Mouse (Mus musculus) midbrain, embryonic 11.5 days (tissue): ENCODE data around the gene Tmprss6. TPM values are rescaled to one million over a fixed set of nuclear protein-coding genes. Genes with fewer than 3 reads are reported as not detected.

ENCODE experiments used
- ATAC-seq: fragments of 200-750 bp; cut with Nextera tagmentation; 2 replicates; pipeline ENCODE4 v1.8.0; 2017; ENCODE audit warnings: moderate TSS enrichment, moderate library complexity; ENCODE audit not compliant: low FRiP score
- DNase-seq: peaks from one replicate; pipeline ENCODE4 v3.0.0; 2015; ENCODE audit warnings: low spot score; ENCODE audit errors: missing footprints
- H3K27ac ChIP-seq: fragments of 300-500 bp; sonication (generic); 2 replicates; pipeline ENCODE4 v1.5.1; 2014; ENCODE audit warnings: low read depth, low read length
- H3K27me3 ChIP-seq: fragments of 300-500 bp; sonication (generic); 2 replicates; pipeline ENCODE4 v1.6.1; 2014; ENCODE audit warnings: mild to moderate bottlenecking, low read length, moderate library complexity, mixed read lengths; ENCODE audit not compliant: control insufficient read depth, insufficient read depth
- H3K36me3 ChIP-seq: fragments of 300-500 bp; sonication (generic); 2 replicates; pipeline ENCODE4 v1.6.1; 2014; ENCODE audit warnings: mild to moderate bottlenecking, low read length, moderate library complexity, mixed read lengths; ENCODE audit not compliant: control insufficient read depth, insufficient read depth
- H3K4me1 ChIP-seq: fragments of 300-500 bp; sonication (generic); 2 replicates; pipeline ENCODE4 v1.6.1; 2014; ENCODE audit warnings: low read length; ENCODE audit not compliant: control insufficient read depth, insufficient read depth
- H3K4me2 ChIP-seq: fragments of 300-500 bp; sonication (generic); 2 replicates; pipeline ENCODE4 v1.6.1; 2014; ENCODE audit warnings: mild to moderate bottlenecking, moderate library complexity
- H3K4me3 ChIP-seq: fragments of 300-500 bp; sonication (generic); 2 replicates; pipeline ENCODE4 v1.5.1; 2014; ENCODE audit warnings: low read depth, low read length
- H3K9ac ChIP-seq: fragments of 300-500 bp; sonication (generic); 2 replicates; pipeline ENCODE4 v1.6.1; 2014; ENCODE audit warnings: low read length
- H3K9me3 ChIP-seq: fragments of 300-500 bp; sonication (generic); 2 replicates; pipeline ENCODE4 v1.6.1; 2016; ENCODE audit warnings: low read length; ENCODE audit not compliant: control insufficient read depth
- WGBS: fragments of 180-500 bp; shearing (Covaris S2); extraction: QIAGEN DNeasy Blood & Tissue Kit; methylation state at CpG from one replicate; pipeline ENCODE4 v1.1.7; 2014; 5-methylcytosine and 5-hydroxymethylcytosine counted together
- polyA plus RNA-seq: library from polyadenylated mRNA; unstranded; fragments of >200 nt; fragmentation: Nextera tagmentation; extraction: Ambion mirVana; gene quantifications from 2 replicates; pipeline ENCODE4 v1.2.1, GENCODE M21; 2014

Tmprss6 gene
- polyA plus RNA-seq, 1 experiment from 2014 or later, result 0.07 TPM

GRCm38 (mm10) chr15:78405517-78406211 is 62.8 kb downstream of the Tmprss6 start, which contains the start of gene Tst:
Tst (minus strand) TSS chr15:78405907.
- peak; percentile 70 for ATAC-seq
- peaks cover 28% of the 10 kb centered on the region for H3K4me1 ChIP-seq

GRCm38 (mm10) chr15:78405098-78405497 is 63.3 kb downstream of the Tmprss6 start:
- peak overlapping the region; percentile 65; the same call in 1 of the 2 replicates for H3K4me3 ChIP-seq
- WGBS, result 50% methylated on average over 11 of the region's 11 CpGs
- H3K4me1 ChIP-seq, result peaks cover 24% of the 10 kb centered on the region

More at GRCm38 (mm10) chr15:78405517-78406211, 62.8 kb downstream of the Tmprss6 start, which contains the start of gene Tst:
- Histone ChIP-seq H3K9ac (peak within 1 kb of the TSS; percentile 83), H3K36me3 (no peaks in the 10 kb centered on the region), H3K27ac (peak within 1 kb of the TSS; percentile 84), H3K27me3 (peaks cover 19% of the 10 kb centered on the region), H3K4me2 (peak within 1 kb of the TSS; percentile 95), H3K4me3 (peak within 1 kb of the TSS; percentile 65), H3K9me3 (no peaks in the 10 kb centered on the region)
- 1% methylated on average over 34 of the region's 34 CpGs for WGBS
- DNase-seq, result peak; percentile 96

GRCm38 (mm10) chr15:78403896-78404295 is 64.5 kb downstream of the Tmprss6 start:
- 61% methylated on average over 1 of the region's 1 CpGs for WGBS
- H3K9ac ChIP-seq, result no peak overlapping the region
- H3K4me2 ChIP-seq, result no peak overlapping the region
- peaks cover 18% of the 10 kb centered on the region for H3K4me1 ChIP-seq
- H3K9me3 ChIP-seq, result no peaks in the 10 kb centered on the region
- H3K36me3 ChIP-seq, result no peaks in the 10 kb centered on the region
- no peak overlapping the region for H3K27ac ChIP-seq
- no peak overlapping the region for H3K4me3 ChIP-seq
- no peak for ATAC-seq
- peaks cover 1% of the 10 kb centered on the region; the same call in 1 of the 2 replicates for H3K27me3 ChIP-seq
- peak; percentile 21 for DNase-seq

More at GRCm38 (mm10) chr15:78405098-78405497, 63.3 kb downstream of the Tmprss6 start:
- ATAC-seq, result no peak
- H3K27ac ChIP-seq, result no peak overlapping the region
- H3K27me3 ChIP-seq, result peaks cover 13% of the 10 kb centered on the region
- peak overlapping the region; percentile 83 for H3K9ac ChIP-seq
- no peaks in the 10 kb centered on the region for H3K36me3 ChIP-seq
- no peaks in the 10 kb centered on the region for H3K9me3 ChIP-seq
- peak overlapping the region; percentile 95 for H3K4me2 ChIP-seq
- no peak for DNase-seq

- Histone ChIP-seq H3K4me1 (peaks cover 18% of the 10 kb centered on the region), H3K4me3 (no peak overlapping the region), H3K36me3 (no peaks in the 10 kb centered on the region), H3K27me3 (no peaks in the 10 kb centered on the region; the same call in 1 of the 2 replicates), H3K9me3 (no peaks in the 10 kb centered on the region), H3K9ac (no peak overlapping the region), H3K4me2 (no peak overlapping the region), H3K27ac (no peak overlapping the region)
- ATAC-seq, result no peak
- WGBS, result 55% methylated on average over 3 of the region's 3 CpGs
- peak; percentile 75 for DNase-seq
These were observed 65.1 kb downstream of the Tmprss6 start for GRCm38 (mm10) chr15:78403301-78403741.

GRCm38 (mm10) chr15:78402423-78402822 is 66.0 kb downstream of the Tmprss6 start:
- Histone ChIP-seq H3K36me3 (no peaks in the 10 kb centered on the region), H3K4me1 (peaks cover 14% of the 10 kb centered on the region), H3K4me3 (no peak overlapping the region), H3K9me3 (no peaks in the 10 kb centered on the region), H3K9ac (no peak overlapping the region), H3K4me2 (no peak overlapping the region), H3K27me3 (no peaks in the 10 kb centered on the region; the same call in 1 of the 2 replicates), H3K27ac (no peak overlapping the region)
- no peak for ATAC-seq
- WGBS, result 81% methylated on average over 7 of the region's 7 CpGs
- no peak for DNase-seq

GRCm38 (mm10) chr15:78401921-78402320 is 66.5 kb downstream of the Tmprss6 start:
- 85% methylated on average over 4 of the region's 4 CpGs for WGBS
- no peak for DNase-seq
- Histone ChIP-seq H3K4me2 (no peak overlapping the region), H3K27me3 (no peaks in the 10 kb centered on the region; the same call in 1 of the 2 replicates), H3K9me3 (no peaks in the 10 kb centered on the region), H3K27ac (no peak overlapping the region), H3K36me3 (no peaks in the 10 kb centered on the region), H3K4me3 (no peak overlapping the region), H3K9ac (no peak overlapping the region), H3K4me1 (peaks cover 10% of the 10 kb centered on the region)
- ATAC-seq, result no peak

- H3K9ac ChIP-seq, result no peak overlapping the region
- DNase-seq, result no peak
- ATAC-seq, result no peak
- H3K9me3 ChIP-seq, result no peaks in the 10 kb centered on the region
- WGBS, result 85% methylated on average over 6 of the region's 6 CpGs
- no peak overlapping the region for H3K27ac ChIP-seq
- no peaks in the 10 kb centered on the region for H3K36me3 ChIP-seq
- H3K4me1 ChIP-seq, result peaks cover 10% of the 10 kb centered on the region
- H3K4me3 ChIP-seq, result no peak overlapping the region
- no peaks in the 10 kb centered on the region; the same call in 1 of the 2 replicates for H3K27me3 ChIP-seq
- H3K4me2 ChIP-seq, result no peak overlapping the region
These were observed 67.1 kb downstream of the Tmprss6 start for GRCm38 (mm10) chr15:78401345-78401744.

GRCm38 (mm10) chr15:78395478-78395962 is 72.9 kb downstream of the Tmprss6 start, which contains the start of gene Tex33:
Tex33 (minus strand) TSS chr15:78395912.
- H3K9ac ChIP-seq, result no peak within 1 kb of the TSS
- DNase-seq, result no peak
- no peaks in the 10 kb centered on the region for H3K4me1 ChIP-seq
- no peaks in the 10 kb centered on the region for H3K27me3 ChIP-seq
- H3K4me3 ChIP-seq, result no peak within 1 kb of the TSS
- H3K36me3 ChIP-seq, result no peaks in the 10 kb centered on the region
- ATAC-seq, result no peak
- no peak within 1 kb of the TSS for H3K4me2 ChIP-seq
- no peak within 1 kb of the TSS for H3K27ac ChIP-seq
- WGBS, result 87% methylated on average over 8 of the region's 8 CpGs
- no peaks in the 10 kb centered on the region for H3K9me3 ChIP-seq

- H3K9me3 ChIP-seq, result no peaks in the 10 kb centered on the region
- no peaks in the 10 kb centered on the region for H3K36me3 ChIP-seq
- no peak overlapping the region for H3K4me2 ChIP-seq
- H3K4me1 ChIP-seq, result no peaks in the 10 kb centered on the region
- H3K27ac ChIP-seq, result no peak overlapping the region
- DNase-seq, result no peak
- H3K27me3 ChIP-seq, result no peaks in the 10 kb centered on the region; the same call in 1 of the 2 replicates
- no peak overlapping the region for H3K4me3 ChIP-seq
- WGBS, result 73% methylated on average over 3 of the region's 3 CpGs
- no peak overlapping the region for H3K9ac ChIP-seq
- ATAC-seq, result no peak
These were observed 77.6 kb downstream of the Tmprss6 start for GRCm38 (mm10) chr15:78390855-78391254.
